Mouse (Mus musculus) ES-Bruce4 (cell line): ENCODE measurements around the gene Naa60. TPM values are rescaled to one million over a fixed set of nuclear protein-coding genes. Genes with fewer than 3 reads are reported as not detected.

Experiments
- H3K27ac ChIP-seq: 2 replicates; pipeline ENCODE4 v1.5.1; 2012; ENCODE audit warnings: low read length, inconsistent platforms; ENCODE audit not compliant: insufficient read depth
- H3K27me3 ChIP-seq: 2 replicates; pipeline ENCODE4 v1.6.1; 2012; ENCODE audit warnings: mild to moderate bottlenecking, low read length, inconsistent platforms; ENCODE audit not compliant: control insufficient read depth, poor library complexity, insufficient read depth, severe bottlenecking
- H3K36me3 ChIP-seq: 2 replicates; pipeline ENCODE4 v1.6.1; 2012; ENCODE audit warnings: inconsistent platforms, mild to moderate bottlenecking, low read length, moderate library complexity; ENCODE audit not compliant: control insufficient read depth, poor library complexity, insufficient read depth, severe bottlenecking
- H3K4me1 ChIP-seq: one replicate; pipeline ENCODE4 v1.8.1; 2011; ENCODE audit warnings: low read length; ENCODE audit not compliant: control insufficient read depth, insufficient read depth
- H3K4me3 ChIP-seq: 2 replicates; pipeline ENCODE4 v1.5.1; 2011; ENCODE audit warnings: low read depth, mild to moderate bottlenecking, low read length
- H3K9ac ChIP-seq: 2 replicates; pipeline ENCODE4 v1.6.1; 2012; ENCODE audit warnings: low read depth, mild to moderate bottlenecking, inconsistent platforms; ENCODE audit not compliant: poor library complexity, severe bottlenecking
- H3K9me3 ChIP-seq: replicated peaks from 2 replicates; pipeline ENCODE4 v1.6.1; 2012; ENCODE audit warnings: mild to moderate bottlenecking, low read length, inconsistent platforms; ENCODE audit not compliant: control insufficient read depth, poor library complexity, insufficient read depth, severe bottlenecking
- CTCF ChIP-seq: IDR thresholded peaks from one replicate; pipeline ENCODE4 v1.8.1; 2011; ENCODE audit warnings: low read depth, low read length
- EP300 ChIP-seq: IDR thresholded peaks from 2 replicates; pipeline ENCODE4 v1.6.1; 2011; ENCODE audit warnings: low read depth, low read length; ENCODE audit not compliant: insufficient read depth
- POLR2A ChIP-seq: IDR thresholded peaks from one replicate; pipeline ENCODE4 v1.8.1; 2011; ENCODE audit warnings: low read length; ENCODE audit not compliant: insufficient read depth
- polyA plus RNA-seq: library from polyadenylated mRNA; stranded (reverse); fragments of >200 nt; gene quantifications from 2 replicates; pipeline ENCODE4 v1.2.4, GENCODE M21; 2011; ENCODE audit warnings: low read depth; ENCODE audit not compliant: missing spikeins, insufficient read depth, insufficient read length

Gene Naa60
- polyA plus RNA-seq, 1 experiment, result 37.2 TPM

DNA sequence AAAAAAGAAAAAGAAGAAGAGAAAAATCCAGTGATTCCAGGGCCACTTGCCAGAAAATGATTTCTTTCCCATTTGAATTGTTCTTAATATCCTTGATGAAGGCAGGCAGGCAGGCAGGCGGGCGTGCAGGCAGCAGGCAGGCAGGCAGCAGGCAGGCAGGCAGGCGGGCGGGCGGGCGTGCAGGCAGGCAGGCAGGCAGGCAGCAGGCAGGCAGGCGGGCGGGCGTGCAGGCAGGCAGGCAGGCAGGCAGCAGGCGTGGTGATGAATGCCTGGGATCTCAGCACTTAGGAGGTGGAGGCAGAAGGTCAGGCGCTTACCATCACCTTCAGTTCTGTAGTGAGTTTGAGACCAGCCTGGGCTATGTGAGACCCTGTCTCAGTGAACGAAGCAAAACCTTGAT, 19.6 kb upstream of the Naa60 start:
- Histone ChIP-seq H3K9me3 (no peaks in the 10 kb centered on the region), H3K4me1 (peaks cover 2% of the 10 kb centered on the region), H3K27ac (no peak overlapping the region), H3K27me3 (no peaks in the 10 kb centered on the region), H3K36me3 (no peaks in the 10 kb centered on the region), H3K9ac (0 out of 2 replicates have a peak overlapping the region, but pooled peaks have one; percentile 19), H3K4me3 (peak overlapping the region; percentile 1; the same call in 1 of the 2 replicates)
- no peak for TF ChIP-seq CTCF
- TF ChIP-seq EP300, result no peak
- no peak for TF ChIP-seq POLR2A

DNA sequence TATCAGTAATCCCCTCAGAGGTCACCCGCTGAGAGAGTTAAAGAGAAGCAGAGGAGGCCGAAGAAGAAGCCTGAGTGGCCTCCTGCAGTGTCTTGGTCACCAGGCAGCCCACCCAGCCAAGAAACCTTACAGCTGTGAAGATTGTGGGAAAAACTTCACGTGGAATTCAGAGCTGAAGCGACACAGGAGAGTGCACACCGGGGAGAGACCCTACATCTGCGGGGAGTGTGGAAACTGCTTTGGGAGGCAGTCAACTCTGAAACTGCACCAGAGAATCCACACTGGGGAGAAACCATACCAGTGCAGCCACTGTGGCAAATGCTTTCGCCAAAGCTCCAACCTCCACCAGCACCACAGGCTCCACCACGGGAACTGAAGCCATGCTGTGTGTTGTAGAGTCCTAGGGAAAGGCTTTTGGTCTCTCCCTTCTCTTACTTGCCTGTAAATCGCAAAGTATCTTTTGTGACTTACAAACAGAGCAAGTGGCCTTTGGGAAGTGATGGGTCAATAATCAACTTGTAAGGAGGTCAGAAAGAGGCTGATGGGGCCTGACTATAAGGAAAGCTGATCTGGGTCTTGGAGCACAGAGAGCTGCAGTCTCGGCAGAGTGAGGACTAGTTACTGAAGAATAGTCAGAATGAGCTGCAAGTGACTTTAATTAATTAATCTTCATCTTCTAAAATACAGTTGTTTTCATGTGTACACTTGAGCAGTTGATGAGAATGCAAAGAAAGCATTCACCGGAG, 17.6 kb upstream of the Naa60 start:
- TF ChIP-seq CTCF (no peak), EP300 (no peak), POLR2A (no peak)
- H3K9me3 ChIP-seq, result no peaks in the 10 kb centered on the region
- H3K27me3 ChIP-seq, result no peaks in the 10 kb centered on the region
- H3K4me1 ChIP-seq, result peaks cover 2% of the 10 kb centered on the region
- no peak overlapping the region for H3K9ac ChIP-seq
- H3K4me3 ChIP-seq, result no peak overlapping the region
- H3K36me3 ChIP-seq, result no peaks in the 10 kb centered on the region
- H3K27ac ChIP-seq, result no peak overlapping the region

DNA sequence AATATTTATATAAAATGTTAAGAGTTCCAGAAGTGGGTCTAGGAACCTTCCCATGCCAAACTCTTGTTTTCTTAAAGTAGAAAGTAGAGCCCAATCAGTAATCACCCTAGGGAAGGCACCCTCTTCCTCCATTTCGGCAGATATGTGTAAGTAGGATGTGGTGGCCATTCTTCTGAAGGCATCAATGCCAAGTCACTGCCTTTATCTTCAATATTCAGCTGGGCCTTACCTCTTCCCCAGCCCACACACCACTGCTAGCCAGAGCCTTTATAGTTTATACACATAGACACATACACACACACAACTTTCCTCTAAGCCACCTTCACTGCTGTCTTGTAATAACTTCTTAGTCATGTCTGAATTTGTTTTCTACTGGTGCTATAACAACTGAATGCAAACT, 16.4 kb upstream of the Naa60 start:
- Histone ChIP-seq H3K27me3 (no peaks in the 10 kb centered on the region), H3K9me3 (no peaks in the 10 kb centered on the region), H3K4me3 (no peak overlapping the region), H3K36me3 (no peaks in the 10 kb centered on the region), H3K9ac (no peak overlapping the region), H3K4me1 (peaks cover 2% of the 10 kb centered on the region), H3K27ac (no peak overlapping the region)
- TF ChIP-seq EP300 (no peak), POLR2A (no peak), CTCF (no peak)

DNA sequence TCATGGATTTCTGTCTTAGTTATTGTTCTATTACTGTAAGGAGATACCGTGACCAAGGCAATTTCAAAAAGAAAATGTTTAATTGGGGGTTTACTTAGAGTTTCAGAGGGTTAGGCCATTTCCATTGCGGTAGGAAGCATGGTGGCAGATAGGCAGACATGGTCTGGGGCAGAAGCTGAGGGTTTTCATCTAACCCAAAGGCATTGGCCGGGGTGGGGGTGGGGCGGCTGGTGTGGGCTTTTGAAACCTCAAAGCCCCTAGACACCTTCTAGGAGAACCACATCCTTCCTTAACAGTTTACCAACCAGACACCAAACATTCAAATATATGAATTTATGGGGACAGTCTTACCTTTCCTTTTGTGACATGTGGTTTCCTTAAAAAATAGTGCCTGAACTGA, 12.9 kb upstream of the Naa60 start:
- Histone ChIP-seq H3K36me3 (no peaks in the 10 kb centered on the region; the same call in 1 of the 2 replicates), H3K4me3 (no peak overlapping the region), H3K4me1 (no peaks in the 10 kb centered on the region), H3K27ac (no peak overlapping the region), H3K27me3 (no peaks in the 10 kb centered on the region), H3K9me3 (no peaks in the 10 kb centered on the region), H3K9ac (no peak overlapping the region)
- TF ChIP-seq POLR2A (no peak), CTCF (no peak)

DNA sequence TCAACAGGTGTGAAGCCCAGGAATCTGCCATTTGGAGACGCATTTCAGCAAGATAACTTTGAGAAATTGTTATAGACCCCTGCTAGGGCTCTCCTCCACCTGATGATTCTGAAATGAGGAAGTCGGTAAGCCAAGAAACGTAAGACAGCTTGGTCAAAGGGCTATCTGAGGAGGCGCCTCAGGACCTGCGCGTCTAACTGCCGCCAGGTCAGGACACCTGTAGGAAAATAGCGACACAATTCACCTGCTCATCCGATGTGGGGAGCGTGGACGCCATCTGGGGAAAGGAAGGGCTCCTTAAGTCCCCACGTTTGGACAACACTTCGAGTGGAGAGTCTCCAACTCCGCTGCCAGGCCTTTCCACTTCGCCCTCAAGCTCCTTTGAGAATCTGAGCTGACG, 360 bp upstream of the Naa60 start:
- Histone ChIP-seq H3K9me3 (no peaks in the 10 kb centered on the region), H3K36me3 (no peaks in the 10 kb centered on the region; the same call in 1 of the 2 replicates), H3K4me1 (peaks cover 2% of the 10 kb centered on the region), H3K27me3 (no peaks in the 10 kb centered on the region), H3K27ac (no peak overlapping the region), H3K4me3 (peak overlapping the region; percentile 82), H3K9ac (peak overlapping the region; percentile 47)
- TF ChIP-seq CTCF, result no peak
- no peak for TF ChIP-seq EP300
- TF ChIP-seq POLR2A, result no peak

DNA sequence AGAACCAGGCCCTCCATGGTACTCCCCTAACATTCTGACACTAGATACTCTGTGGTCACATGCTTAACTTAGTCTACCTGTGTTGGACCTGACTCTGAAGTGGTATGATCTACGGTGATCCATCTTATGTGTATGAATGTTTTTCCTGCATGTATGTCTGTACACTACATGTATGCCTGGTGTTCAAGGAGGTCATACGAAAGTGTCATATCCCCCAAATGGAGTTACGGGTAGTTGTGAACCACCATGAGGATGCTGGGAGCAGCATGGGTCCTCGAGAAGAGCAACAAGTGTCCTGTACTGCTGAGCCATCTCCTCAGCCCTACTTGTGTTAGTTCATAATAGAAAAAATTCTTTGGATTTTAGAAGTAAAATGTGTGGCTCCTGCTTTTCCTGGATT, 4.2 kb downstream of the Naa60 start:
- H3K4me1 ChIP-seq, result peaks cover 2% of the 10 kb centered on the region
- no peaks in the 10 kb centered on the region for H3K27me3 ChIP-seq
- no peak overlapping the region for H3K27ac ChIP-seq
- no peaks in the 10 kb centered on the region for H3K36me3 ChIP-seq
- H3K9me3 ChIP-seq, result no peaks in the 10 kb centered on the region
- H3K4me3 ChIP-seq, result no peak overlapping the region
- no peak overlapping the region for H3K9ac ChIP-seq
- TF ChIP-seq EP300, result no peak
- no peak for TF ChIP-seq CTCF
- no peak for TF ChIP-seq POLR2A
